Mouse (Mus musculus): ENCODE results near the gene Olfr111.
"Not testable (repeated sequence)": the region's sequence is repeated elsewhere in the genome, so short reads cannot be mapped to it uniquely, and the experiment has no call there.

The Olfr111 gene

DNA sequence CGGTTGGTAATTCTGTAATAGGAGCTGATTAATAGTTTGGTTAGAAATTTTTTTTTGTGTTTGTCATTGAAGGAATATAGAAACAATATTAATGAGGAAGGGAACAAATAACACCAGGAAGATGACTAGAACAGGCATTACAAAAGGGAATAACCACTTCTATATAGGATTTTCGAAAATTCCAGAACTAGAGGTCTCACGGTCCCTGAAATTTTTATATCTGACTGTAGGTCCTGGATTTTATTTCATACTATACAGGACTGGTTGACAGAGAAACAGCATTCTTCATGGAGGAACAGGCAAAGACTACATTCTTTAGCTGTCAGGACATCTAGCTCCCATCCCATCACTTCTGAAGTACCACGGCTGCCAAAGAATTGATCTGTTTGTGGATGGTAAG is at the start of gene Olfr111:
TSS of gene Olfr111 (plus strand) at position 301 of the 400 bp plus-strand sequence.
- no peak for DNase-seq (ENCODE audit: low spot score in 2 of 2)

DNA sequence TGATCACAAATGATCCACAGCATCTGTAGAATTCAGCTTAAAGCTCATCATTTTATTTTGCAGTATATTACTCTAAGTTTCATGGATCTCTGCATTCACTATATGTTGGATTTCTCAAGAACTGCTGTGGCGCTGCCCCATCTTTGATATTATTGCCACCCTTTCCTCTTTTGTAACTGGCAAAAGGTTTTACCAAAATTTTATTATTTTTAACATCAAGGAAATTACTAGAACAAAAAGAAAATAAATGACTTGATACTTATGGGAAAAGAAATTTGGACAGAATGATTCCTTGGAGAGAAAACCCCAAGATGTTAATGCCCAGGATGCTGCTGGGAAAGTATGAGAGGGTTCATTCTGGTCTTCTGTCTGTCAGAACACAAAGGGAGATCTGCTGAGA is 49.2 kb upstream of the Olfr111 start, which contains the start of gene Olfr109:
TSS of gene Olfr109 (plus strand) at position 301 of the 400 bp plus-strand sequence.
- DNase-seq (ENCODE audit: low spot score in 2 of 2): no peak

- DNase-seq (ENCODE audit: low spot score in 2 of 2): no peak
Measured at GRCm38 (mm10) chr17:37483452-37483851, 24.4 kb upstream of the Olfr111 start, which contains the start of gene H2-M2. Gene H2-M2 (minus strand): TSS chr17:37483552.

DNA sequence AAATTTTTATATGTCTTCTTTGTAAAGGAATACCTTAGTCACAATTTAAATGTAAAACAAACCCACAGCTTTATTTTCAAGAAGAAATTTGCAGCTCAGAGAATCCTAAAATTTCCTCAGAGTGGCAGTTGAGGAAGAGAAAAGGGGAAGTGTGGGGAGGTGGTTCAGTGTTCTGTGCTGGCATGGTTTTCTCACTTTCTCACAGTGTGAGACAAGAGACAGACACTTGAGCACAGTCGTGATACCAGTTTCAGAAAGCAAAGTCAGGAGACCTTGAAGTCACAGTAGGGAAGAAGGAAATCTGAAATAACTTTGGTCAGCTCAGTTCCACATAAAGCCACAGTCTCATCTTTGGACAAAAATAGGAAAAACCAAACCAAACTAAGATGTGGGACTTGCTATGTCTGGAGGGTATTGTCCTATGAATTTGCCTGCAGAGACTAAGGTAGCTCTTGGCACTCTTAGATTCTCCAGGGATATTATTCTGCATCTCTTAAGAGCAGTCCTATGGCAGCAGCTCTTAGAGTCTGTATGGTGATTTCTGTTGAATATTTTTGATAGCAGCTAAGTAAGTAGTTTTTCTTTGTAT is 15.8 kb upstream of the Olfr111 start, which contains the start of gene Olfr110:
TSS of gene Olfr110 (plus strand) at position 539 of the 589 bp plus-strand sequence.
- DNase-seq (ENCODE audit: low spot score in 2 of 2): peak in 1 of 2 experiments; percentile 3

DNA sequence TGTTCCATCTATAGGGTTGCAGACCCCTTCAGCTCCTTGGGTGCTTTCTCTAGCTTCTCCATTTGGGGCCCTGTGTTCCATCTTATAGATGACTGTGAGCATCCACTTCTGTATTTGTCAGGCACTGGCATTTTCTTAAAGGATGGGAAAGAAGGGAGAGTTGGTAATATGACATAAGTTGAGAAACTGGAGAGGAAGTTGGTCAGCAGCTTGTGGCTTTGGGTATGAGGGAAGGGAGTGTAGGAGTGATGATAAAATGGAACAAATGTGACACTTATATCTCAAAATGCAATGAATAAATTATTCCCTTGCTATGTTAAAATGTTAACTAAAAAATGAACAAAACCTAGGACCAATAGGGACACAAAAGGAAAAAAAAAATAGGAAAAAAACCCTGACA is 16.8 kb downstream of the Olfr111 start:
- DNase-seq (ENCODE audit: low spot score in 2 of 2): not testable (repeated sequence)

GRCm38 (mm10) chr17:37525427-37525826 is 17.6 kb downstream of the Olfr111 start:
- not testable (repeated sequence) for DNase-seq (ENCODE audit: low spot score in 2 of 2)

DNA sequence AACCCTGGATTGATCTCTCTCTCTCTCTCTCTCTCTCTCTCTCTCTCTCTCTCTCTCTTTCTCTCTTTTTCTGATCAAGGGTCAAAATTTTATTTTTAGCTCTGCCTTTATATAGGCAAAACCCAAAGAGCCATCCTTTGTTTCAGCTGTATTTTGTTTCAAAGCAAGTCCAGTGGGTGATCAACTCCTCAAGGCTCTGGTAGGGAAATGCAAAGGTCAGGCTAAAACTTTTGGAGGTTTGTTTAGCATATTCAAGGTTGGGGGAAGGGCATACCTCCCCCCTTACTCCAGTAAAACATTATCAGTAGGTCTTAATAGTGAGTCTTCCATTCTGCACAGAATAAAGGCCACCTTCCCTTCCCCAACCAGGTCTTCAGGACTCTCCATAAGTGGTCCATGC is 27.3 kb downstream of the Olfr111 start:
- no peak for DNase-seq (ENCODE audit: low spot score in 2 of 2)

DNA sequence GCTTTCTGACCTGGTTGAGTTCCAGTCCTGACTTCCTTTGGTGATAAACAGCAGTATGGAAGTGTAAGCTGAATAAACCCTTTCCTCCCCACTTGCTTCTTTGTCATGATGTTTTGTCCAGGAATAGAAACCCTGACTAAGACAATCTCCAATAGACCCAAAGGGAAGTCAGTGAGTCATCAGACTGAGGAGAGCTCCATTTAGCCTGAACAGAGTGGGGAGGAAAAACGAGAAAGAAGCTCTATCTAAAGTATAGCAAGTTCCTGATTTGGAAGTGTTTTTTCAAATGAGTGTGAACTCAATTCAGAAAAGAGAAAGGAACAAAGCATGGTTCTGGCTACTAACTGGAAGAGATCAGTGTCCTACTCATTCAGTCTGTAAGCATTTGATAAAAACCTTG is 30.6 kb downstream of the Olfr111 start:
- DNase-seq (ENCODE audit: low spot score in 2 of 2): not testable (repeated sequence)

DNA sequence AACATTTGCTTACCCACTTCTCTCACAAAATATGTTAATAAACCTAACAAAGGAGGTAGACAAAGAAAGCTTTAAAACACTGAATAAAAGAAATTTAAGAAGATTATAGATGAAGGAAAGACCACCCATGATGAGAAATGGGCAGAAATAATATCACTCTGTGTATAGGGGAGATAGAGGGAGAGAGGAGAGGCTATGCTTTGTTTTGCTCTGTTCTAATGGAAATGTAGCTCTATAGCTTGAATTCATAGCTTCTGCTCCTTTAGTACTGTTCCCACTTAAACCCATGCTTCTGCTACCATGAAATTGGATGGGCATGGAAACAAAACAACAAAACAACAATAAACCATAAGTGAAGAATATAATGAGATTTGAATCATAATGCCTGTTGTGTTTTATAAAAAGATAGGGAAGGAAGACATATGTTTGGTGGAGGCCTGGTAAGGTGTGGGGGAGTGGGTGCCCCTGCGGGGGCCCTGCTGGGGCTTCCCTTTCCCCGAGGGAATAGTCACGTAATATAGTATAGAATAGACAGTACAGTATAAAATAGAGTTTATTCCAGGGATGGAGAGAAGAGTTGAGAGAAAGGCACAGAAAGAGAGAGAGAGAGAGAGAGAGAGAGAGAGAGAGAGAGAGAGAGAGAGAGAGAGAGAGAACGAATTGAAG is 33.8 kb downstream of the Olfr111 start:
- no peak for DNase-seq (ENCODE audit: low spot score in 2 of 2)

DNA sequence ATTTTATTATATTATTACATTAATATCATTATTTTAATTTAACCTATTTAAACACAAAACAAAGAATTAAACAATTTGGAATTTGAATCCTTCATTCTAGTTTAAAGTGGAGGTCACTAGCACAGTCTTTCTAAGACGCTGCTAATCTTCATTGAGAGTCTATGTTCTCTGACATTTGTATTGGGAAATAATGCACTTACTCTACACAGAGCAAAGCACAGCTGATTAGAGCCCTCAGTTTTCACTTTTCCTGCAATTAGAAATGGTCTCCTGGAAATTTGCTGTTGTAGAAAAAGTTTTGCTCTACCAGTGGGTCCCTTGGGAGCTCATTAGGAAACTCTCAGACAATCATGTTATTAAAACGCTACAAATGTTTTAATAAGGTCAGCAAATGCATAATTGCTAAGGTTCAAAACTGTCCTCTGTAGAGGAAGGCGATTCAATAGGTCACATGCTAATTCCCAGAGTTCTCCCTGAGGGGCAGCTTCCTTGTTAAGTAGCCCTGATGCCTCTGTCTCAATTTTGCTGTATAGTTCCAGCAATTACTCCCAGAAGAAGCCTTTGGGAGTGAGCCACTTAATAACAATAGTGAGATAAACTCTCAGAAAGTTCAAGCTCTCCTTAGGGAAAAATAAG is 36.1 kb downstream of the Olfr111 start:
- DNase-seq (ENCODE audit: low spot score in 2 of 2): no peak

- DNase-seq (ENCODE audit: low spot score in 2 of 2): no peak
Measured at GRCm38 (mm10) chr17:37558913-37559615, 51.2 kb downstream of the Olfr111 start.

DNA sequence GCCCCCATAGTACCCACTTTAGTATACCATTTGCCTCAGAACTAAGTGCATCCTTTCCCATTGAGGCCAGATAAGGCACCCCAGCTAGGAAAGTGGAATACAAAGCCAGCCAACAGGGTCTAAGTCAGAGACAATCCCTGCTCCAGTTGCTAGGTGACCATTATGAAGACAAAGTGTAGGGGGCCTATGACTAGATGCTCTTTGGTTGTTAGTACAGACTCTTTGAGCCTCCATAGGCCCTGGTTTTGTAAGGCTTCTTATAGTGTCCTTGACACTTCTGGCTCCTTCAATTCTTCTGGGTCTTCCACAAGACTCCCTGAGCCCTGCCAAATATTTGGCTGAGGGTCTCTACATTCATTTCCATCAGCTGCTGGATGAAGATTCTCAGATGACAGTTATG is 61.5 kb downstream of the Olfr111 start, which contains the start of gene Olfr112:
TSS of gene Olfr112 (minus strand) at position 101 of the 400 bp plus-strand sequence.
- DNase-seq (ENCODE audit: low spot score in 2 of 2): no peak

GRCm38 (mm10) chr17:37577563-37577962 is 69.7 kb downstream of the Olfr111 start, which contains the start of gene Olfr113:
Gene Olfr113 (minus strand): TSS chr17:37577663.
- DNase-seq (ENCODE audit: low spot score in 2 of 2): no peak
